Mouse (Mus musculus): ENCODE data around the gene Tex2. TPM values are rescaled to one million over a fixed set of nuclear protein-coding genes. Genes with fewer than 3 reads are reported as not detected.

Tex2 gene
- polyA plus RNA-seq, 1 experiment = 13.2 TPM

GRCm38 (mm10) chr11:106458540-106458939 is 154.7 kb downstream of the Tex2 start:
- Histone ChIP-seq H3K4me1 (replicated peaks; ENCODE audit: control insufficient read depth, insufficient read depth, low read length) (peaks cover 9% of the 10 kb centered on the region), H3K27ac (ENCODE audit: control insufficient read depth, insufficient read depth, low read length) (no peak overlapping the region), H3K36me3 (ENCODE audit: control insufficient read depth, insufficient read depth, low read length) (no peaks in the 10 kb centered on the region), H3K27me3 (ENCODE audit: control insufficient read depth, insufficient read depth, low read length) (no peaks in the 10 kb centered on the region), H3K4me3 (ENCODE audit: control insufficient read depth, insufficient read depth, low read length) (no peak overlapping the region)
- DNase-seq = no peak
- 96% methylated on average over 4 of the region's 4 CpGs for whole genome bisulfite sequencing
- no peak for TF ChIP-seq POLR2A (IDR thresholded peaks at IDR 0.05; ENCODE audit: control insufficient read depth, extremely low read depth, insufficient read depth, low read length, poor library complexity)
- no peak for TF ChIP-seq CTCF (IDR thresholded peaks at IDR 0.05; ENCODE audit: borderline replicate concordance, control insufficient read depth, extremely low read depth, insufficient read depth, low read length, poor library complexity)

Other genes starting within 250 kb of the Tex2 start
- 30.1 and 31.1 TPM in 2 replicates for gene Prr29, start 248.0 kb downstream of the Tex2 start, polyA plus RNA-seq (2012; rRNA removed)
- gene Icam2, start 225.3 kb downstream of the Tex2 start, polyA plus RNA-seq (2012; rRNA removed) = 185 and 222 TPM in 2 replicates
- gene Ern1, start 125.6 kb downstream of the Tex2 start, polyA plus RNA-seq (2012; rRNA removed) = 18.1 and 21.9 TPM in 2 replicates
- gene Pecam1, start 137.2 kb upstream of the Tex2 start, polyA plus RNA-seq (2012; rRNA removed) = 56.6 and 57.9 TPM in 2 replicates
- gene Milr1, start 137.8 kb upstream of the Tex2 start, polyA plus RNA-seq (2012; rRNA removed) = 2.8 and 3.6 TPM in 2 replicates
- 11.1 and 11.8 TPM in 2 replicates for gene Polg2, start 166.1 kb upstream of the Tex2 start, polyA plus RNA-seq (2012; rRNA removed)
- 722 and 855 TPM in 2 replicates for gene Ddx5, start 175.8 kb upstream of the Tex2 start, polyA plus RNA-seq (2012; rRNA removed)
- 9.0 and 10.4 TPM in 2 replicates for gene Cep95, start 175.8 kb upstream of the Tex2 start, polyA plus RNA-seq (2012; rRNA removed)

All from thymus, adult 2 months (tissue).